Comparison of ENCODE assay signal across 16 mouse cellular contexts in genomic region chr17:85683984-85684307, GRCm38 (mm10). TPM values are rescaled to one million over a fixed set of nuclear protein-coding genes. Genes with fewer than 3 reads are reported as not detected.
DNase-seq lines count a peak whose midpoint lies in the region; ATAC-seq and TF ChIP-seq lines count a peak whose summit lies in the region.
"Had no signal": no experiment of that assay in that cellular context is flagged by ENCODE, and none has a peak within 500 bp of the region (broad histone marks: within the 10 kb centered on the region; RNA-seq: fewer than 3 reads in every experiment).

No protein-coding gene starts in this region.

- H3K27ac ChIP-seq in hindbrain, embryonic 12.5 days = no peak overlapping the region
- no peak overlapping the region for H3K27ac ChIP-seq in hindbrain, postnatal 0 days
- H3K27ac ChIP-seq in embryonic facial prominence, embryonic 11.5 days (replicated peaks; ENCODE audit: low read depth, low read length) = no peak overlapping the region
- H3K27ac ChIP-seq in liver, embryonic 16.5 days (ENCODE audit: low read length) = no peak overlapping the region
- H3K27ac ChIP-seq: forebrain, embryonic 13.5 days had no signal

- H3K4me1 ChIP-seq in hindbrain, embryonic 12.5 days = peaks cover 33% of the 10 kb centered on the region
- no peaks in the 10 kb centered on the region; the same call in 1 of the 2 replicates for H3K4me1 ChIP-seq in hindbrain, postnatal 0 days (ENCODE audit: insufficient read depth, low read length)
- H3K4me1 ChIP-seq in embryonic facial prominence, embryonic 11.5 days (ENCODE audit: control insufficient read depth, insufficient read depth, low read length) = peaks cover 5% of the 10 kb centered on the region
- no peaks in the 10 kb centered on the region for H3K4me1 ChIP-seq in liver, embryonic 16.5 days (ENCODE audit: control insufficient read depth, low read depth, low read length)
- peaks cover 6% of the 10 kb centered on the region for H3K4me1 ChIP-seq in lung, adult 2 months (ENCODE audit: control insufficient read depth, insufficient read depth, low read length)

- H3K4me3 ChIP-seq in hindbrain, embryonic 12.5 days = peak overlapping the region; percentile 27
- no peak overlapping the region for H3K4me3 ChIP-seq in hindbrain, postnatal 0 days (ENCODE audit: low read length)
- peak overlapping the region; percentile 77 for H3K4me3 ChIP-seq in embryonic facial prominence, embryonic 11.5 days (ENCODE audit: low read depth, low read length)
- no peak overlapping the region for H3K4me3 ChIP-seq in liver, embryonic 16.5 days (ENCODE audit: low read depth, low read length)
- H3K4me3 ChIP-seq in lung, adult 2 months (replicated peaks; ENCODE audit: extremely low read depth, low read depth, low read length) = no peak overlapping the region
- H3K4me3 ChIP-seq: forebrain, embryonic 13.5 days; heart, embryonic 12.5 days had no signal

- no peaks in the 10 kb centered on the region; the same call in 1 of the 2 replicates for H3K9me3 ChIP-seq in hindbrain, embryonic 12.5 days (replicated peaks)
- H3K9me3 ChIP-seq in hindbrain, postnatal 0 days (ENCODE audit: low read length) = no peaks in the 10 kb centered on the region
- H3K9me3 ChIP-seq in embryonic facial prominence, embryonic 11.5 days (replicated peaks; ENCODE audit: control insufficient read depth, low read length) = no peaks in the 10 kb centered on the region
- no peaks in the 10 kb centered on the region for H3K9me3 ChIP-seq in liver, embryonic 16.5 days (replicated peaks; ENCODE audit: control insufficient read depth, low read length)
- H3K9me3 ChIP-seq: forebrain, embryonic 13.5 days; heart, embryonic 12.5 days had no signal

- WGBS in hindbrain, embryonic 12.5 days = 2% methylated on average over 17 of the region's 17 CpGs
- WGBS in hindbrain, postnatal 0 days = 2% methylated on average over 16 of the region's 17 CpGs
- 1% methylated on average over 17 of the region's 17 CpGs for WGBS in embryonic facial prominence, embryonic 11.5 days
- WGBS in liver, embryonic 16.5 days (ENCODE audit: insufficient replicate concordance) = 3% methylated on average over 17 of the region's 17 CpGs
- WGBS in lung, adult 2 months = under 1% methylated on average over 17 of the region's 17 CpGs

- no peaks in the 10 kb centered on the region for H3K36me3 ChIP-seq in hindbrain, embryonic 12.5 days
- H3K36me3 ChIP-seq in hindbrain, postnatal 0 days (ENCODE audit: insufficient read depth, low read length) = no peaks in the 10 kb centered on the region
- no peaks in the 10 kb centered on the region for H3K36me3 ChIP-seq in embryonic facial prominence, embryonic 11.5 days (replicated peaks; ENCODE audit: control insufficient read depth, insufficient read depth, low read depth, low read length)
- H3K36me3 ChIP-seq in liver, embryonic 16.5 days (ENCODE audit: control insufficient read depth, insufficient read depth) = no peaks in the 10 kb centered on the region
- H3K36me3 ChIP-seq: heart, embryonic 12.5 days had no signal

- H3K9ac ChIP-seq in hindbrain, embryonic 12.5 days = peak overlapping the region; percentile 54
- H3K9ac ChIP-seq in hindbrain, postnatal 0 days (replicated peaks; ENCODE audit: low read length) = no peak overlapping the region
- H3K9ac ChIP-seq in embryonic facial prominence, embryonic 11.5 days (replicated peaks; ENCODE audit: low read length) = peak overlapping the region; percentile 94
- H3K9ac ChIP-seq in liver, embryonic 16.5 days (ENCODE audit: low read depth, low read length) = no peak overlapping the region
- H3K9ac ChIP-seq: forebrain, embryonic 13.5 days; heart, embryonic 12.5 days had no signal

- no peak for TF ChIP-seq CTCF in hindbrain, postnatal 0 days (IDR thresholded peaks at IDR 0.05; ENCODE audit: low read depth)
- TF ChIP-seq CTCF in lung, adult 2 months (IDR thresholded peaks at IDR 0.05; ENCODE audit: insufficient read depth, low read length) = no peak

- DNase-seq in hindbrain, postnatal 0 days (ENCODE audit: low spot score) = no peak
- peak; percentile 29 for DNase-seq in R1 (ENCODE audit: low read depth, low spot score)
- DNase-seq in embryonic facial prominence, embryonic 11.5 days (ENCODE audit: low spot score) = peak; percentile 28
- DNase-seq in lung, adult 2 months = no peak
- DNase-seq: adrenal gland, postnatal 10 days; cerebellum, adult 18-20 months; kidney, postnatal 10 days; thymus, postnatal 25 days had no signal

- no peak for ATAC-seq in hindbrain, embryonic 12.5 days (ENCODE audit: low FRiP score)
- ATAC-seq in hindbrain, postnatal 0 days = no peak
- no peak for ATAC-seq in embryonic facial prominence, embryonic 11.5 days (replicated peaks; ENCODE audit: insufficient number of reproducible peaks, low FRiP score, low TSS enrichment, low read depth)
- ATAC-seq in liver, embryonic 16.5 days (ENCODE audit: low read depth) = no peak
- ATAC-seq in inflammation-experienced regulatory T-cells, adult 6 months = no peak
- ATAC-seq: forebrain, embryonic 13.5 days had no signal

- peaks cover 96% of the 10 kb centered on the region for H3K27me3 ChIP-seq in hindbrain, embryonic 12.5 days
- H3K27me3 ChIP-seq in hindbrain, postnatal 0 days (ENCODE audit: insufficient read depth, low read length) = peaks cover 99% of the 10 kb centered on the region
- peaks cover 18% of the 10 kb centered on the region for H3K27me3 ChIP-seq in embryonic facial prominence, embryonic 11.5 days (ENCODE audit: control insufficient read depth, insufficient read depth, low read length)
- peaks cover 99% of the 10 kb centered on the region for H3K27me3 ChIP-seq in liver, embryonic 16.5 days (ENCODE audit: control insufficient read depth, insufficient read depth, low read depth, low read length)

- TF ChIP-seq POLR2A in lung, adult 2 months (IDR thresholded peaks at IDR 0.05; ENCODE audit: borderline replicate concordance, extremely low read depth, low read depth, low read length) = no peak

- H3K4me2 ChIP-seq in hindbrain, embryonic 12.5 days (replicated peaks) = peak overlapping the region; percentile 62
- H3K4me2 ChIP-seq in hindbrain, postnatal 0 days (ENCODE audit: low read depth, low read length) = no peak overlapping the region
- peak overlapping the region; percentile 52 for H3K4me2 ChIP-seq in embryonic facial prominence, embryonic 11.5 days (ENCODE audit: low read depth, low read length)
- 0 out of 2 replicates have a peak overlapping the region, but pooled peaks have one; percentile 3 for H3K4me2 ChIP-seq in liver, embryonic 16.5 days (ENCODE audit: low read depth, low read length)
- H3K4me2 ChIP-seq: forebrain, embryonic 13.5 days; heart, embryonic 12.5 days had no signal

RNA-seq across cellular contexts. Expression of gene Six2, which starts 4.1 kb away (rescaled TPM):
- 12.5 and 15.3 TPM in 2 replicates for polyA plus RNA-seq in hindbrain, embryonic 12.5 days (2016; fragmentation: Nextera tagmentation; extraction: Ambion mirVana)
- total RNA-seq in hindbrain, postnatal 0 days (2014; rRNA removed) = 0.42 and 1.2 TPM in 2 replicates
- polyA plus RNA-seq in hindbrain, postnatal 0 days (2015; fragmentation: Nextera tagmentation; extraction: Ambion mirVana) = 0.51 and 0.93 TPM in 2 replicates
- polyA plus RNA-seq in embryonic facial prominence, embryonic 11.5 days (2014; fragmentation: Nextera tagmentation; extraction: Ambion mirVana) = 42.5 and 55.0 TPM in 2 replicates
- not detected in 2 replicates for polyA plus RNA-seq in liver, embryonic 16.5 days (2015; fragmentation: Nextera tagmentation; extraction: Ambion mirVana)
- not detected for polyA plus RNA-seq in inflammation-experienced regulatory T-cells, adult 6 months (2017; shearing (Covaris generic))
- 0.18 and 0.37 TPM in 2 replicates for polyA plus RNA-seq in lung, adult 2 months (2012; rRNA removed)
- total RNA-seq: liver, adult 2 months; megakaryocyte-erythroid progenitor cell, adult 5-6 weeks had no signal
- polyA plus RNA-seq: liver, adult 2 months; small intestine, adult 2 months had no signal

Comparison
In these comparisons a context has a peak if more than half of its experiments do, and no peak if none do; other contexts are left out.
1. H3K4me3 ChIP-seq: peak in hindbrain, embryonic 12.5 days (single experiment) and embryonic facial prominence, embryonic 11.5 days (single experiment); none in hindbrain, postnatal 0 days (single experiment), liver, embryonic 16.5 days (single experiment) and lung, adult 2 months (single experiment).
2. H3K9ac ChIP-seq: peak in hindbrain, embryonic 12.5 days (single experiment) and embryonic facial prominence, embryonic 11.5 days (single experiment); none in hindbrain, postnatal 0 days (single experiment) and liver, embryonic 16.5 days (single experiment).
3. DNase-seq: peak in R1 (single experiment) and embryonic facial prominence, embryonic 11.5 days (single experiment); none in hindbrain, postnatal 0 days (single experiment) and lung, adult 2 months (single experiment).